Mouse (Mus musculus) embryonic fibroblast, embryonic 13.5 days (primary cell): ENCODE data around the gene Fancg. TPM values are rescaled to one million over a fixed set of nuclear protein-coding genes. Genes with fewer than 3 reads are reported as not detected.
"Not testable (repeated sequence)": the region's sequence is repeated elsewhere in the genome, so short reads cannot be mapped to it uniquely, and the experiment has no call there.

Source experiments
- H3K27ac ChIP-seq: 2 replicates; pipeline ENCODE4 v1.5.1; 2012; ENCODE audit warnings: low read length, control low read depth, inconsistent platforms; ENCODE audit not compliant: insufficient read depth
- H3K4me1 ChIP-seq: 2 replicates; pipeline ENCODE4 v1.6.1; 2011; ENCODE audit warnings: low read length; ENCODE audit not compliant: control insufficient read depth, insufficient read depth
- H3K4me3 ChIP-seq: 2 replicates; pipeline ENCODE4 v1.5.1; 2011; ENCODE audit warnings: mild to moderate bottlenecking, control low read depth, low read length; ENCODE audit not compliant: insufficient read depth
- CTCF ChIP-seq: IDR thresholded peaks from 2 replicates; pipeline ENCODE4 v1.5.1; 2011; ENCODE audit warnings: mild to moderate bottlenecking, control low read depth, low read length, moderate library complexity, borderline replicate concordance; ENCODE audit not compliant: insufficient read depth
- POLR2A ChIP-seq: IDR thresholded peaks from 2 replicates; pipeline ENCODE4 v1.6.1; 2011; ENCODE audit warnings: low read depth, mild to moderate bottlenecking, control low read depth, low read length, moderate library complexity
- polyA plus RNA-seq: library from polyadenylated mRNA; stranded (reverse); fragments of >200 nt; gene quantifications from 2 replicates; pipeline ENCODE4 v1.2.4, GENCODE M21; 2011; ENCODE audit warnings: low read depth; ENCODE audit not compliant: missing spikeins, insufficient read length

Gene Fancg
- polyA plus RNA-seq, 1 experiment, result 9.4 TPM

DNA sequence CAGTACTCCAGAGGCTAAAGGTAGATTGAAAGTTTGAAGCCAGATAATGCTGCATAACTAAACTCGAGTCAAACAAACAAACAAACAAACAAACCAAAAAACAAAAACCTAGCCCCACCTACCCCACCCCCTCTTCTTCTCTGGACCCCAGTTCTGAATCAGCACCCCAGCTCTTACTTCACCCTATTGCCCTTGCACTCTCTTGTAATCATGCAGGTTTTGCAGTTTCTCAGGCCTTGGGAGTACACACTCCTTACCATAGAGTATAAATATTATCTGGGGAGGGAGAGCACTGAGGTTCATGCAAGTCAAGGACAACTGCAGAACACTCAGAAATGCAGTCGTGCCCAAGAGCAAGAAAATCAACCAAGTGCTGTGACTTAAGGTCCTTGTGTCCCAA lies 9.0 kb downstream of the Fancg start:
- TF ChIP-seq POLR2A, result no peak
- no peak for TF ChIP-seq CTCF
- H3K27ac ChIP-seq, result no peak overlapping the region
- no peak overlapping the region for H3K4me3 ChIP-seq
- H3K4me1 ChIP-seq, result no peaks in the 10 kb centered on the region; the same call in 1 of the 2 replicates

DNA sequence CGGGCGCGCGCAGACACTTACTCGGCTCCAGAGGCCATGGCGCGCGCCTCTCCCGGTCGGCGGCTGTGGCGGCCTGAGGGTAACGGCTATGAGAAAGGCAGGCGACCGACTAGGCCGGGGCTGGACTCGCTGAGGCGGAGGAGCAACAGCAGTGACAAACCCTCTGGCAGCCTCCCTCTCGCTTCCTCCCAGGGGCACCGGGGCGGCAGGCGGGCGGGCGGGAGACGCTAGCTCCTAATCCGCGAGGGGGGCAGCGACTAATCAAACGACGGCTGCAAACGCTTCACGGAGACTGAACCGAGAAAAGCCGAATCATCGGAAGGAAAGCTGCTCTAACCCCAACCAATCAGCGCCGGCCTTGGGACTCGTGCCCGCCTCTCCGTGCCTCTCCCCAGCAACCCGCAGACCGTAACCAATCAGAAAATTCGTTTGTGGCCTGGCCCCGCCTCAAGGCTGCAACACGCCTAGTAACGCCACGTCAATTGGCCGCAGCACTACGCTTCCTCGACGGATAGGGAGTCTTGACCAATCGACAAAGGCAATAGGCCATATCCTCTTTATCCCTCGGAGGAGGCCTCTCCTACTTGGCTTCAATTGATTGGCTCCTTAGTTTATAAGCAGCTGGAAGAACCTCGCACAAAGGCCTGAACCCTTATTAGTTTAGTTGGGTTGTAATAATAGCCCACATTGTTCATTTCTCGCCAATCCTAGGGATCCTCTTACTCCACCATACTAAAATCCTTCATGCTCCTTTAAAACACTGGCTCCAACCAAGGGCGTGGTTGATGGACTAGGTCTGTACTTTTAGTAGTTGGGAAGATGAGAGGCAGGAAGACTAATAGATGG lies 9.9 kb downstream of the Fancg start, which contains the start of gene Vcp:
Gene Vcp, minus strand, starts transcription at position 367 of the 846 bp plus-strand sequence.
- TF ChIP-seq POLR2A, result peak; percentile 67
- H3K4me1 ChIP-seq, result not testable (repeated sequence)
- Histone ChIP-seq H3K27ac (peak within 1 kb of the TSS; percentile 93), H3K4me3 (peak within 1 kb of the TSS; percentile 95)

DNA sequence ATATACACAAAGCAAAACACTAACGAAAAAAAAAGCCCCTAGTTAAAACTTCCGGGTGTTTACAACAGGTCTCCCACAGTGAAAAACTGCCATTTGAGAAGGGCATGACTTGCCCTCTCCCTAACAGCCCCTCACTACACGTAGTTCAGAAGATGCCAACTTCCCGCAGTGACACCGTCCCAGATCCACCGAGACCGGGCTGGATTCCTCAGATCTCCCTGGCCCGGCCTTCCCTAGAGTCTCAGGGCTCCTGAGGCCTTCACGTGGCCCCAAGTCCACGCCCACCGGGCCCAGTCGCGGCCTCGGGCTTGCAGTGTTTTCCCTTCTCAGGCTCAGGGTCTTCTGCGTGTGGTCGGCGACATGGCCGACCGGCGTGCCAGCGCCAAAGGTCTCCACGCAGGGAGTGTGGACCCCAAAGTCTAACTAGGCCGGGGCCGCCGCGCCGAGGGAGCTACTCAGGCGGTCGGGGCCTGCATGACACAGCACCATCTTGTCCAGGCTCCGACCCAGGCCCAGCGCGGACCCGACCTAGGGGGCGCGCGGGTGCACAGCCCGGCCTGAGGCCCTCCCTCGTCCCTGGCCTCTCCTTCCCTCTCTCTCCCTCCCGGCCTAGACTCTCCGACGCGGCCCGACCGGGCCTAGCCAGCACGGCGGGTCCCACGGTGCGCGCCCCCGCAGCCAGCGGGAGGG lies 10.7 kb downstream of the Fancg start:
- no peaks in the 10 kb centered on the region; the same call in 1 of the 2 replicates for H3K4me1 ChIP-seq
- H3K27ac ChIP-seq, result peak overlapping the region; percentile 93
- 0 out of 2 replicates have a peak, but pooled peaks have one; percentile 34 for TF ChIP-seq POLR2A
- 0 out of 2 replicates have a peak, but pooled peaks have one; percentile 6 for TF ChIP-seq CTCF
- peak overlapping the region; percentile 95 for H3K4me3 ChIP-seq

- TF ChIP-seq CTCF (no peak), POLR2A (no peak)
- H3K4me1 ChIP-seq, result no peaks in the 10 kb centered on the region; the same call in 1 of the 2 replicates
- H3K27ac ChIP-seq, result peak overlapping the region; percentile 32; the same call in 1 of the 2 replicates
- peak overlapping the region; percentile 95 for H3K4me3 ChIP-seq
Observed at GRCm38 (mm10) chr4:42998022-42998421, 12.3 kb downstream of the Fancg start.

DNA sequence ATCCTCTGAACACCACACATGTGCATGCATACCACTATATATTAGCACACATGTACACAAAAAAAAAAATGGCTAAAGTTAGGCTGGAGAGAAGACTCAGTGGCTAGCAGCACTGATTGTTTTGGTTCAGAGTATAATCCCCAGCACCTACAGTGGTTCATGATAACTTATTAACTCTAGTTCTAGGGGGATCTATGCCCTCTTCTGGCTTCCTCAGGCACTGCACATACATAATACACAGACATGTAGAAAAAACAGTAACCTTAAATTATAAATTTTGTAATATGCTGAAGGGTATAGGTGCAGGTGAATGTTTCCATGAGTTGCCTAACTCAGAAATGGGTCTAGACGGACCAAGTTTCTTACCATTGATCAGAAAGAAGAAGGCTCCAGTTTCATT lies 22.0 kb downstream of the Fancg start:
- TF ChIP-seq POLR2A (no peak), CTCF (no peak)
- no peak overlapping the region for H3K4me3 ChIP-seq
- H3K27ac ChIP-seq, result no peak overlapping the region
- no peaks in the 10 kb centered on the region for H3K4me1 ChIP-seq

GRCm38 (mm10) chr4:42980467-42980866 lies 29.8 kb downstream of the Fancg start:
- not testable (repeated sequence) for H3K4me3 ChIP-seq

DNA sequence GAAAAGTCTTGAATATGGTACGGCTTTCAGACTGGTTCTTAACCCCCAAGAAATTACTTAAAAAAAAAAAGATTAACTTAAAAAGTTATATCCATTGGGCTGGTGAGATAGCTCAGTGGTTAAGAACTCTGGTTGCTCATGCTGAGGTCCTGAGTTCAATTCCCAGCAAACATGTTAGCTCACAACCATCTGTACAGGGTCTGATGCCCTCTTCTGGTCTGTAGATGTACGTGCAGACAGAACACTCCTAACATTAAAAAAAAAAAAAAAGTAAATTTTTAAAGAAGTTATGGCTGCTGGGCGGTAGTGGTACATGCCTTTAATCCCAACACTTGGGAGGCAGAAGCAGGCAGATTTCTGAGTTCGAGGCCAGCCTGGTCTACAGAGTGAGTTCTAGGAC lies 32.2 kb downstream of the Fancg start:
- no peak overlapping the region for H3K27ac ChIP-seq
- no peaks in the 10 kb centered on the region for H3K4me1 ChIP-seq
- H3K4me3 ChIP-seq, result no peak overlapping the region
- no peak for TF ChIP-seq CTCF
- TF ChIP-seq POLR2A, result no peak

More at GRCm38 (mm10) chr4:42980467-42980866, 29.8 kb downstream of the Fancg start:
- H3K4me1 ChIP-seq, H3K27ac ChIP-seq: not testable (repeated sequence)

- Histone ChIP-seq H3K27ac (no peak overlapping the region), H3K4me3 (no peak overlapping the region), H3K4me1 (no peaks in the 10 kb centered on the region)
- no peak for TF ChIP-seq CTCF
- no peak for TF ChIP-seq POLR2A
Observed at GRCm38 (mm10) chr4:42973868-42974267, 36.4 kb downstream of the Fancg start.

DNA sequence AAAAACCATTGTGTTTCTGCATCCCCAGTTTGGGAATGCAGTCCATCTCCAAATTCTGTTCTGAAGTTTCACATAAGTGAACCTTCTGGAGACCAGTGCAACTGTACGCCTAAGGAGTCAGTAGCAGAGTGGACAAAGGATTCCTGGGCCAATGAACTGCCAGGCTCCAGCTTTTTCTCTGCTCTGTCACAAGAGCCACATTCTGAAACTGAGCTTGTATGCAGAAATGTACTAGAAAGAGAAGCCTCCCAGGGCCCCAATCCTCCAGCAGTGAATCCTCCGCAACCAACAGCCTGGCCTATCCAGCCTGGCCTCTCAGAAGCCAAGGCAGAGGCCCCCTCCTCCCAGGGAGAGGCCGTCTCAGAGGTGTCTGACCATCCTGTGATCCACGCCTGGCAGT lies 37.4 kb downstream of the Fancg start:
- TF ChIP-seq POLR2A (no peak), CTCF (no peak)
- Histone ChIP-seq H3K4me1 (no peaks in the 10 kb centered on the region), H3K27ac (no peak overlapping the region), H3K4me3 (no peak overlapping the region)

- Histone ChIP-seq H3K4me3 (no peak within 1 kb of the TSS), H3K27ac (no peak within 1 kb of the TSS), H3K4me1 (no peaks in the 10 kb centered on the region)
- TF ChIP-seq CTCF, result no peak
- TF ChIP-seq POLR2A, result no peak
Observed at GRCm38 (mm10) chr4:42969304-42969703, 41.0 kb downstream of the Fancg start, which contains the start of gene 1700022I11Rik. TSS of gene 1700022I11Rik (plus strand) at chr4:42969604.
